Mouse (Mus musculus): ENCODE results near the gene Gm9837.

DNA sequence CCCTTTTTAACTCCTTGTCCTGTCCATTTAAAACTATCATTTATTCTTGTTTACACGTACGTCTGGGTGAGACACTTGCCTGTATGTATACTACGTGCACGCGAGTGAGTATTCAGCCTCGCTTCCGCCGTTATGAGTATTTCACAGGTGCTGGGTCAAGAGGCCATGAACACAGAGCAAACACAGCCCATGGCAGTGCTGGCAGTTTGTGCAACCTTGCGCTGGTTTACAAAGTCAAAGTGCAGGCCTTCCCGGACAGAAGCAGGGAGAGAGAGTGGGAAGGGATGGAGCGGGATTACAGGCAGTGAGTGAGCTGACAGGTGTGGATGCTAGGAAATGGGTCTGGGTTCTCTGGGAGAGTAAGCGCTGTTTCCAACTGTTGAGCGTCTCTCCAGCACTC lies 24.1 kb downstream of the Gm9837 start:
- TF ChIP-seq EP300 (IDR thresholded peaks at IDR 0.05) = no peak
- TF ChIP-seq CTCF (IDR thresholded peaks at IDR 0.05) = no peak
